Mouse (Mus musculus): Measurements from ENCODE around the gene Ifitm5. TPM values are rescaled to one million over a fixed set of nuclear protein-coding genes. Genes with fewer than 3 reads are reported as not detected.

Gene Ifitm5
- polyA plus RNA-seq, 1 experiment = not detected

DNA sequence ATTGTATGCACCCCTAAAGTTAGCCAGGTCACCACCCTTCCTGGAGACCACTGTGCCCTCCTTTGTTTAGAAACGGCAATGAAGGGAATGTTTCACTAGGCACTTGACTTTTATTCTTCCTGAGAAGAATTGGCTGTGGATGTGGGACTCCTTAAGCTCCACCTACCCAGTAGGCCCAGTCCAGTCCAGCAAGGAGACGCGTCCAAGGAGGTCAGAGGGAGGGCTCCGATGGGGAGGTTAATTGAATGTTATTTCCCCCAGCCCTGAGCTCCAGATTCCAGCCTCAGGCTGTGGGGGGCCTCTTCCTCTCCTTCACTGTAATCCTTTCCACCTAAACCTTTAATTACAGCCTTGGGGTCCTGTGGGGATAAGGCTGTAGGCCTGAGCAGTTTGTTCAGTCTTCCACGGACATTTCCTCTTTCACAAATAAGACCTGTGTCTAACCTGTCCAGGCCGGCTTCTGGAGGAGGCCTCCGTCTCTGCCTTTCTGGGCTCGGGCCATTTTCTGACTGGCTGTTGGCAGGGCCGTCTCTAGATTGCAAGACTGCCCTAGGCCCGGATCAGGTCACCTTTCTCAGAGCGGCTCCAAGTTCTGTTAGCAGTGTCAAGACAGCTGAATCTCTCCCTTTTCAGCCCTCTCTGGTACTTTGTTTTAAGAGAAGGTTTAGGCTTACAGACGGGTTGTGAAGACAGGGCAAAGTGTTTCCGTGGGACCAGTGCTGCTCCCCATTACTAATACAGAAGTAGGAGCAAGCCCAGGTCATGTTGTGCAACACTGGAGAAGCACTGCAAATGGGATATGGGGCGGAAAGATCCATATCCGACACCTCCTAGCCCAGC is 47.8 kb downstream of the Ifitm5 start:
- H3K4me3 ChIP-seq (replicated peaks) = no peak overlapping the region
- peaks cover 1% of the 10 kb centered on the region; the same call in 1 of the 2 replicates for H3K4me1 ChIP-seq (ENCODE audit: control insufficient read depth)
- H3K9me3 ChIP-seq (ENCODE audit: control insufficient read depth, low read length) = no peaks in the 10 kb centered on the region
- TF ChIP-seq TAL1 (IDR thresholded peaks at IDR 0.05; ENCODE audit: low read length) (no peak), GATA1 (IDR thresholded peaks at IDR 0.05; ENCODE audit: low read length) (no peak)
- peaks cover 26% of the 10 kb centered on the region for H3K36me3 ChIP-seq (ENCODE audit: control insufficient read depth)
- H3K27me3 ChIP-seq (ENCODE audit: control insufficient read depth) = no peaks in the 10 kb centered on the region

DNA sequence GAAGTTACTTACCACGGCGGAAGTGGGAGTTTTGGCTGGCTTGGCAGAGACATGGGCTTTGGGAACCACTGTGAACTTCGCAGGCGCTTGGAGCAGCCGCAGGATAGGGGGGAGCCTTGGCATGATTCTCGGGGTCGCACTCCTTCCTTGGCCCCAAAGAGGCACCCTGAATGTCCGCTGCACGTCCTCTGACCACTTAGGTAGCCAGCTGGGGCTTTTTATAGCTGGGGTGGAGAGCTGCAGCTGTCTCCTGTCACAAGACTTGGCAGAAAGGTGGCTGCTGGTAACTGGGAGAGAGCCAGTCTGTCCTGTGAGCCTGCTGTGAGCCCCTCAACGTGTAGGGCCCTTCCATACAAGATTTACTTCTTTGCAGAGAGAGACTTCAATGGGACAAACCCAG is 49.9 kb downstream of the Ifitm5 start, which contains the start of gene Cox8b:
TSS of gene Cox8b (minus strand) at position 227 of the 400 bp plus-strand sequence.
- Histone ChIP-seq H3K36me3 (ENCODE audit: control insufficient read depth) (peaks cover 45% of the 10 kb centered on the region), H3K4me1 (ENCODE audit: control insufficient read depth) (peaks cover 1% of the 10 kb centered on the region; the same call in 1 of the 2 replicates), H3K4me3 (replicated peaks) (no peak within 1 kb of the TSS), H3K9me3 (ENCODE audit: control insufficient read depth, low read length) (no peaks in the 10 kb centered on the region), H3K27me3 (ENCODE audit: control insufficient read depth) (no peaks in the 10 kb centered on the region)
- no peak for TF ChIP-seq GATA1 (IDR thresholded peaks at IDR 0.05; ENCODE audit: low read length)
- no peak for TF ChIP-seq TAL1 (IDR thresholded peaks at IDR 0.05; ENCODE audit: low read length)

DNA sequence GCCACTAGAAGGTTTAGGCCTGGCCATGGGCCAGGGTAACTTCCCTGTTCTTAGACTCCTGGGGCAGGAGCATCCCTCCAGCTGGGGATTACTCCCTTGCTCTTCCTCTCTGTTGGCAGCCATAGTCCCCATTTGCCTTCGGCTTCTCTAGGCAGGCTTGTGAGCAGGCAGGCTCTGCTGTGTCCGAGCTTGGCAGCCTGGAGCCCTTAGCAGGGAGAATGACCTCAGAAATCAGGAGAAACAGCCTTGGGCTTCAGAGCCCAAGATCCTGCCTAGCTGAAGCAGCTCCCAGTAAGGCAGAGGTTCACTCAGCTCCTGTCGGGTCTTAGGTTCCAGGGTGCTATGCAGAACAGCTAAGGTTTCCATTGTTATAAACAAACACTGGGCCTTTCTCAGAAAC is 51.0 kb downstream of the Ifitm5 start:
- no peaks in the 10 kb centered on the region for H3K9me3 ChIP-seq (ENCODE audit: control insufficient read depth, low read length)
- H3K36me3 ChIP-seq (ENCODE audit: control insufficient read depth) = peaks cover 54% of the 10 kb centered on the region
- H3K4me1 ChIP-seq (ENCODE audit: control insufficient read depth) = peaks cover 1% of the 10 kb centered on the region; the same call in 1 of the 2 replicates
- no peak overlapping the region for H3K4me3 ChIP-seq (replicated peaks)
- H3K27me3 ChIP-seq (ENCODE audit: control insufficient read depth) = no peaks in the 10 kb centered on the region
- TF ChIP-seq GATA1 (IDR thresholded peaks at IDR 0.05; ENCODE audit: low read length) = no peak
- TF ChIP-seq TAL1 (IDR thresholded peaks at IDR 0.05; ENCODE audit: low read length) = no peak

Other genes starting within 250 kb of the Ifitm5 start
- not detected in 2 replicates for gene Cyp2e1, start 186.6 kb downstream of the Ifitm5 start, polyA plus RNA-seq (2012)
- gene Syce1, start 162.4 kb downstream of the Ifitm5 start, polyA plus RNA-seq (2012) = 0.05 TPM in 1 of 2 replicates, not detected in the other
- not detected in 2 replicates for gene Zfp941, start 128.1 kb downstream of the Ifitm5 start, polyA plus RNA-seq (2012)
- 0.06 TPM in 1 of 2 replicates, not detected in the other for gene Urah, start 115.3 kb downstream of the Ifitm5 start, polyA plus RNA-seq (2012)
- not detected in 2 replicates for gene Scgb1c1, start 104.7 kb downstream of the Ifitm5 start, polyA plus RNA-seq (2012)
- gene Odf3, start 102.5 kb downstream of the Ifitm5 start, polyA plus RNA-seq (2012) = not detected in 2 replicates
- gene Gm45785, start 94.0 kb downstream of the Ifitm5 start, polyA plus RNA-seq (2012) = not detected in 2 replicates
- 2.1 and 2.7 TPM in 2 replicates for gene Ric8a, start 93.3 kb downstream of the Ifitm5 start, polyA plus RNA-seq (2012)
- 0.95 and 1.2 TPM in 2 replicates for gene Bet1l, start 92.7 kb downstream of the Ifitm5 start, polyA plus RNA-seq (2012)
- 13.2 and 18.4 TPM in 2 replicates for gene Psmd13, start 68.3 kb downstream of the Ifitm5 start, polyA plus RNA-seq (2012)
- 1.8 and 1.9 TPM in 2 replicates for gene Sirt3, start 68.0 kb downstream of the Ifitm5 start, polyA plus RNA-seq (2012)
- gene Cox8b, start 49.8 kb downstream of the Ifitm5 start, polyA plus RNA-seq (2012) = not detected in 2 replicates
- not detected in 2 replicates for gene Nlrp6, start 29.4 kb downstream of the Ifitm5 start, polyA plus RNA-seq (2012)
- gene Pgghg, start 8.9 kb downstream of the Ifitm5 start, polyA plus RNA-seq (2012) = 0.05 and 0.32 TPM in 2 replicates
- gene Gm45717, start 5.6 kb upstream of the Ifitm5 start, polyA plus RNA-seq (2012) = not detected in 2 replicates
- 3.3 and 3.7 TPM in 2 replicates for gene Ifitm2, start 5.7 kb upstream of the Ifitm5 start, polyA plus RNA-seq (2012)
- 0.05 and 0.47 TPM in 2 replicates for gene Ifitm1, start 16.9 kb upstream of the Ifitm5 start, polyA plus RNA-seq (2012)
- 0.26 and 0.29 TPM in 2 replicates for gene Ifitm3, start 60.5 kb upstream of the Ifitm5 start, polyA plus RNA-seq (2012)
- gene Ifitm6, start 67.6 kb upstream of the Ifitm5 start, polyA plus RNA-seq (2012) = not detected in 2 replicates
- gene Gm17387, start 78.8 kb upstream of the Ifitm5 start, polyA plus RNA-seq (2012) = not detected in 2 replicates
- gene B4galnt4, start 110.8 kb upstream of the Ifitm5 start, polyA plus RNA-seq (2012) = 0.03 and 0.15 TPM in 2 replicates
- 0.03 and 0.05 TPM in 2 replicates for gene Pkp3, start 127.9 kb upstream of the Ifitm5 start, polyA plus RNA-seq (2012)
- 0.16 and 0.19 TPM in 2 replicates for gene Sigirr, start 150.3 kb upstream of the Ifitm5 start, polyA plus RNA-seq (2012)
- not detected in 2 replicates for gene Ano9, start 167.5 kb upstream of the Ifitm5 start, polyA plus RNA-seq (2012)
- 148 and 156 TPM in 2 replicates for gene Ptdss2, start 172.1 kb upstream of the Ifitm5 start, polyA plus RNA-seq (2012)
- 0.48 and 1.5 TPM in 2 replicates for gene Rnh1, start 222.6 kb upstream of the Ifitm5 start, polyA plus RNA-seq (2012)
- gene Hras, start 243.7 kb upstream of the Ifitm5 start, polyA plus RNA-seq (2012) = 34.0 and 43.9 TPM in 2 replicates
- gene Lrrc56, start 243.9 kb upstream of the Ifitm5 start, polyA plus RNA-seq (2012) = 19.2 and 22.6 TPM in 2 replicates